Mouse (Mus musculus) C2C12 (cell line): ENCODE data around the gene Olfr1188.

Experiments
- CTCF ChIP-seq: IDR thresholded peaks from one replicate; pipeline ENCODE4 v1.5.1; 2011; ENCODE audit not compliant: control insufficient read depth, insufficient read depth, insufficient read length
- MYOG ChIP-seq: IDR thresholded peaks from one replicate; pipeline ENCODE4 v1.6.1; 2011; ENCODE audit not compliant: control insufficient read depth, insufficient read length; ENCODE audit errors: extremely low read depth

GRCm38 (mm10) chr2:88525720-88526119 is 31.0 kb upstream of the Olfr1188 start:
- TF ChIP-seq CTCF: no peak
- TF ChIP-seq MYOG: no peak
